Mouse (Mus musculus) cerebellum, adult 2 months (tissue): ENCODE data around the gene Ier5.

Experiments used
- CTCF ChIP-seq: fragments of 200-500 bp; IDR thresholded peaks from 2 replicates; pipeline ENCODE4 v1.5.1; 2011; ENCODE audit warnings: low read depth, mild to moderate bottlenecking, control low read depth, low read length, moderate library complexity, borderline replicate concordance; ENCODE audit not compliant: insufficient read depth
- POLR2A ChIP-seq: fragments of 200-500 bp; IDR thresholded peaks from 2 replicates; pipeline ENCODE4 v1.6.1; 2011; ENCODE audit warnings: low read length, control low read depth, borderline replicate concordance; ENCODE audit not compliant: insufficient read depth

- no peak for TF ChIP-seq CTCF
- no peak for TF ChIP-seq POLR2A
These were observed 28.0 kb upstream of the Ier5 start for GRCm38 (mm10) chr1:155127429-155127934.
